Mouse (Mus musculus): ENCODE data around the gene Cdh13. TPM values are rescaled to one million over a fixed set of nuclear protein-coding genes. Genes with fewer than 3 reads are reported as not detected.

Cdh13 gene
- polyA plus RNA-seq, 1 experiment = not detected

GRCm38 (mm10) chr8:118778374-118778773 lies 494.8 kb downstream of the Cdh13 start:
- TF ChIP-seq GATA1 (IDR thresholded peaks at IDR 0.05; ENCODE audit: low read length) (no peak), TAL1 (IDR thresholded peaks at IDR 0.05; ENCODE audit: low read length) (no peak)
- Histone ChIP-seq H3K4me1 (ENCODE audit: control insufficient read depth) (no peaks in the 10 kb centered on the region), H3K9me3 (ENCODE audit: control insufficient read depth, low read length) (peaks cover 35% of the 10 kb centered on the region), H3K4me3 (replicated peaks) (no peak overlapping the region), H3K36me3 (ENCODE audit: control insufficient read depth) (no peaks in the 10 kb centered on the region), H3K27me3 (ENCODE audit: control insufficient read depth) (no peaks in the 10 kb centered on the region)

GRCm38 (mm10) chr8:118785646-118786045 lies 502.1 kb downstream of the Cdh13 start:
- H3K4me1 ChIP-seq (ENCODE audit: control insufficient read depth) = no peaks in the 10 kb centered on the region
- TF ChIP-seq TAL1 (IDR thresholded peaks at IDR 0.05; ENCODE audit: low read length) (no peak), GATA1 (IDR thresholded peaks at IDR 0.05; ENCODE audit: low read length) (no peak)
- no peak overlapping the region for H3K4me3 ChIP-seq (replicated peaks)
- H3K36me3 ChIP-seq (ENCODE audit: control insufficient read depth) = no peaks in the 10 kb centered on the region
- peaks cover 31% of the 10 kb centered on the region for H3K9me3 ChIP-seq (ENCODE audit: control insufficient read depth, low read length)
- no peaks in the 10 kb centered on the region for H3K27me3 ChIP-seq (ENCODE audit: control insufficient read depth)

GRCm38 (mm10) chr8:118789649-118790048 lies 506.1 kb downstream of the Cdh13 start:
- H3K4me1 ChIP-seq (ENCODE audit: control insufficient read depth) = no peaks in the 10 kb centered on the region
- peaks cover 60% of the 10 kb centered on the region for H3K9me3 ChIP-seq (ENCODE audit: control insufficient read depth, low read length)
- H3K27me3 ChIP-seq (ENCODE audit: control insufficient read depth) = no peaks in the 10 kb centered on the region
- no peak overlapping the region for H3K4me3 ChIP-seq (replicated peaks)
- TF ChIP-seq TAL1 (IDR thresholded peaks at IDR 0.05; ENCODE audit: low read length) (no peak), GATA1 (IDR thresholded peaks at IDR 0.05; ENCODE audit: low read length) (no peak)
- no peaks in the 10 kb centered on the region for H3K36me3 ChIP-seq (ENCODE audit: control insufficient read depth)

GRCm38 (mm10) chr8:118794886-118795285 lies 511.4 kb downstream of the Cdh13 start:
- no peak overlapping the region for H3K4me3 ChIP-seq (replicated peaks)
- peaks cover 67% of the 10 kb centered on the region for H3K9me3 ChIP-seq (ENCODE audit: control insufficient read depth, low read length)
- TF ChIP-seq GATA1 (IDR thresholded peaks at IDR 0.05; ENCODE audit: low read length) (no peak), TAL1 (IDR thresholded peaks at IDR 0.05; ENCODE audit: low read length) (no peak)

GRCm38 (mm10) chr8:118796491-118796890 lies 513.0 kb downstream of the Cdh13 start:
- no peaks in the 10 kb centered on the region for H3K27me3 ChIP-seq (ENCODE audit: control insufficient read depth)
- peaks cover 69% of the 10 kb centered on the region for H3K9me3 ChIP-seq (ENCODE audit: control insufficient read depth, low read length)
- H3K36me3 ChIP-seq (ENCODE audit: control insufficient read depth) = no peaks in the 10 kb centered on the region
- no peak for TF ChIP-seq TAL1 (IDR thresholded peaks at IDR 0.05; ENCODE audit: low read length)
- TF ChIP-seq GATA1 (IDR thresholded peaks at IDR 0.05; ENCODE audit: low read length) = no peak
- H3K4me1 ChIP-seq (ENCODE audit: control insufficient read depth) = no peaks in the 10 kb centered on the region
- H3K4me3 ChIP-seq (replicated peaks) = no peak overlapping the region

More at GRCm38 (mm10) chr8:118794886-118795285, 511.4 kb downstream of the Cdh13 start:
- no peaks in the 10 kb centered on the region for H3K4me1 ChIP-seq (ENCODE audit: control insufficient read depth)
- no peaks in the 10 kb centered on the region for H3K27me3 ChIP-seq (ENCODE audit: control insufficient read depth)
- no peaks in the 10 kb centered on the region for H3K36me3 ChIP-seq (ENCODE audit: control insufficient read depth)

GRCm38 (mm10) chr8:118797127-118797526 lies 513.6 kb downstream of the Cdh13 start:
- Histone ChIP-seq H3K36me3 (ENCODE audit: control insufficient read depth) (no peaks in the 10 kb centered on the region), H3K4me3 (replicated peaks) (no peak overlapping the region), H3K9me3 (ENCODE audit: control insufficient read depth, low read length) (peaks cover 67% of the 10 kb centered on the region), H3K4me1 (ENCODE audit: control insufficient read depth) (no peaks in the 10 kb centered on the region), H3K27me3 (ENCODE audit: control insufficient read depth) (no peaks in the 10 kb centered on the region)
- no peak for TF ChIP-seq TAL1 (IDR thresholded peaks at IDR 0.05; ENCODE audit: low read length)
- no peak for TF ChIP-seq GATA1 (IDR thresholded peaks at IDR 0.05; ENCODE audit: low read length)

- no peaks in the 10 kb centered on the region for H3K4me1 ChIP-seq (ENCODE audit: control insufficient read depth)
- TF ChIP-seq TAL1 (IDR thresholded peaks at IDR 0.05; ENCODE audit: low read length) (no peak), GATA1 (IDR thresholded peaks at IDR 0.05; ENCODE audit: low read length) (no peak)
- H3K4me3 ChIP-seq (replicated peaks) = no peak overlapping the region
- H3K9me3 ChIP-seq (ENCODE audit: control insufficient read depth, low read length) = peaks cover 40% of the 10 kb centered on the region
- H3K27me3 ChIP-seq (ENCODE audit: control insufficient read depth) = no peaks in the 10 kb centered on the region
- no peaks in the 10 kb centered on the region for H3K36me3 ChIP-seq (ENCODE audit: control insufficient read depth)
Observed at GRCm38 (mm10) chr8:118803168-118803567, 519.6 kb downstream of the Cdh13 start.

GRCm38 (mm10) chr8:118809660-118810059 lies 526.1 kb downstream of the Cdh13 start:
- H3K36me3 ChIP-seq (ENCODE audit: control insufficient read depth) = no peaks in the 10 kb centered on the region
- peaks cover 24% of the 10 kb centered on the region for H3K9me3 ChIP-seq (ENCODE audit: control insufficient read depth, low read length)
- H3K4me3 ChIP-seq (replicated peaks) = no peak overlapping the region
- TF ChIP-seq GATA1 (IDR thresholded peaks at IDR 0.05; ENCODE audit: low read length) (no peak), TAL1 (IDR thresholded peaks at IDR 0.05; ENCODE audit: low read length) (no peak)
- H3K4me1 ChIP-seq (ENCODE audit: control insufficient read depth) = no peaks in the 10 kb centered on the region
- no peaks in the 10 kb centered on the region for H3K27me3 ChIP-seq (ENCODE audit: control insufficient read depth)

- no peak overlapping the region for H3K4me3 ChIP-seq (replicated peaks)
- no peaks in the 10 kb centered on the region for H3K4me1 ChIP-seq (ENCODE audit: control insufficient read depth)
- H3K27me3 ChIP-seq (ENCODE audit: control insufficient read depth) = no peaks in the 10 kb centered on the region
- TF ChIP-seq GATA1 (IDR thresholded peaks at IDR 0.05; ENCODE audit: low read length) = no peak
- TF ChIP-seq TAL1 (IDR thresholded peaks at IDR 0.05; ENCODE audit: low read length) = no peak
- H3K36me3 ChIP-seq (ENCODE audit: control insufficient read depth) = no peaks in the 10 kb centered on the region
- H3K9me3 ChIP-seq (ENCODE audit: control insufficient read depth, low read length) = peaks cover 39% of the 10 kb centered on the region
Observed at GRCm38 (mm10) chr8:118815055-118815454, 531.5 kb downstream of the Cdh13 start.

- H3K4me3 ChIP-seq (replicated peaks) = no peak overlapping the region
- H3K9me3 ChIP-seq (ENCODE audit: control insufficient read depth, low read length) = peaks cover 45% of the 10 kb centered on the region
- TF ChIP-seq GATA1 (IDR thresholded peaks at IDR 0.05; ENCODE audit: low read length) (no peak), TAL1 (IDR thresholded peaks at IDR 0.05; ENCODE audit: low read length) (no peak)
- no peaks in the 10 kb centered on the region for H3K27me3 ChIP-seq (ENCODE audit: control insufficient read depth)
- H3K4me1 ChIP-seq (ENCODE audit: control insufficient read depth) = no peaks in the 10 kb centered on the region
- no peaks in the 10 kb centered on the region for H3K36me3 ChIP-seq (ENCODE audit: control insufficient read depth)
Observed at GRCm38 (mm10) chr8:118826761-118827160, 543.2 kb downstream of the Cdh13 start.

Measured in erythroblast, embryonic 14.5 days (primary cell).